Mouse (Mus musculus): Measurements from ENCODE around the gene Cdca5. TPM values are rescaled to one million over a fixed set of nuclear protein-coding genes. Genes with fewer than 3 reads are reported as not detected.
A peak's percentile ranks its signal among the peaks of the same experiment; 100 is the strongest.

The Cdca5 gene
- polyA plus RNA-seq, 1 experiment from 2014 or later: 60.5 TPM

DNA sequence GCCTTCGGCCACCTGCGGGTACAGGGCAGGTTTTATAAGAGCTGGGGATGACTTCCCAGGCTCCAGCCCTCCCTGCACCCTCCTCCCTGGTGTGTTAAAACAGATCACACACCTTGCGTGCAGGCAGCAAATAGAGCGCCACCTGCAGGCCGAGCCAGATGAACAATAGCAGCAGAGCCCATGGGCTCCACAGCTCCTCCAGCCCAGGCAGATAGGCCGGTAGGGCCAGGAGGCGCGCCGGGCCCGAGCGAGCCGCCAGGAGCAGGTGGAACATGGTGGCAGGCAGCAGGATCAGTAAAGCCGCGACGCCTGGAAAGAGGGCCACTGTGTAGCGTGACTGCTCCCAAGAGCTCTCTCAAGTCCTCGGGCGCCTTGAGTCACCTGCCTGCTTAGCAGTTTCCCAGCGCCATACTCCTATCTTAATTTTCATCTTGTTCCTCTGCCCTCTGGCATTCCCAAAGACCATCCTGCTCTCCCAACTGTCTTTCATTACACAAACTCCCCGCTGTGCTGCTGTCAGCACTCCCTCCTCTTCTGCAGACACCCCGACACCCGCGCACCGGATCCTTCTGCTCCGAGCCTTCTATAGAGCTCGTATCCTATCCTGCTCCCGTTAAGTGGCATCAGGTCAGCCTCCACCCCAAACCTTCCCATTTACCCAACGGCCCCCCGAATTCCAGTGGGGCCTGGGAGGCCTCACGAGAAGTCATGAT is 17.6 kb upstream of the Cdca5 start:
- Histone ChIP-seq H3K9ac (ENCODE audit: low read length) (peak overlapping the region; percentile 57), H3K4me2 (ENCODE audit: low read depth, severe bottlenecking) (peak overlapping the region; percentile 96), H3K4me1 (ENCODE audit: control insufficient read depth, insufficient read depth, low read length) (peaks cover 21% of the 10 kb centered on the region), H3K4me3 (ENCODE audit: low read depth, low read length) (peak overlapping the region; percentile 54), H3K27me3 (ENCODE audit: control insufficient read depth, insufficient read depth, low read length) (no peaks in the 10 kb centered on the region), H3K9me3 (ENCODE audit: control insufficient read depth, low read length) (no peaks in the 10 kb centered on the region), H3K36me3 (ENCODE audit: control insufficient read depth, insufficient read depth, low read length) (peaks cover 12% of the 10 kb centered on the region; the same call in 1 of the 2 replicates), H3K27ac (replicated peaks; ENCODE audit: low read depth, low read length) (peak overlapping the region; percentile 75; the same call in 1 of the 2 replicates)
- ATAC-seq (ENCODE audit: insufficient number of reproducible peaks, low FRiP score, low TSS enrichment, low read depth) (peak; percentile 58), DNase-seq (ENCODE audit: low spot score) (peak; percentile 92)
- WGBS: 1% methylated on average over 30 of the region's 30 CpGs

DNA sequence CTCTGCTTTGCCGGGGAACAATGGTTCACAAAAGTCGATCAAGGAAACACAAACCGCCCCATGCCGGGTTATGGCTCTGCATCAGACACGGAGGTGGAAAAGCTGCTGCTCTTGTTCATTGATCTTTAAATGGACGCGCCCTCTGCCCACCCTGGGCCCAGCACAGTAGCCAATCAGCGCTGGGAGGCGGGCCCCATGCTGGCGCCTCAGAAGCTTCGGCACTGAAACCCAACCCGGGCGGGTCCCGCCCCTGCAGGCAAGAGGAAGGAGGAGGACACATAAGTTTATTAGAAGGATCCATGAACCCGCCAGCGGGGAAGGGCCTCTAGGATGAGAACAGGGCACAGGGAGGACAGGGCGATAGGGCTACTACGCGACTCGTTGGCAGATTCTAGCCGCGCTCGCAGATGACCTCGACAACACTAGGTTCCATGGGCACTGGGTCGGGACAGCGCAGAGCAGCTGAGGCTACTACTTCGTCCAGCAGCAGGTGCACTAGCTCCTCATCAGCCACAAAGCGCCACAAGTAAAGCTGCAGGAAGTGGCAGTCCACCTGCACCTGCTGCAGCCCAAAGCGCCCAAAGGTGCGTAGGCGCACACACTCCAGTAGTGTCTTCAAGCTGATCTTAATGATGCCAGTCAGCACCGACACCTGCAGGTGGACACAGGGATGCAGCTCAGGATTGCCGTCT is 16.9 kb upstream of the Cdca5 start, which contains the start of gene Tm7sf2:
Gene Tm7sf2, minus strand, starts transcription at position 650 of the 692 bp plus-strand sequence.
- Histone ChIP-seq H3K9me3 (ENCODE audit: control insufficient read depth, low read length) (no peaks in the 10 kb centered on the region), H3K4me1 (ENCODE audit: control insufficient read depth, insufficient read depth, low read length) (peaks cover 14% of the 10 kb centered on the region; the same call in 1 of the 2 replicates), H3K4me3 (ENCODE audit: low read depth, low read length) (peak within 1 kb of the TSS; percentile 54), H3K9ac (ENCODE audit: low read length) (peak within 1 kb of the TSS; percentile 57), H3K27me3 (ENCODE audit: control insufficient read depth, insufficient read depth, low read length) (no peaks in the 10 kb centered on the region), H3K27ac (replicated peaks; ENCODE audit: low read depth, low read length) (peak within 1 kb of the TSS; percentile 75; the same call in 1 of the 2 replicates), H3K4me2 (ENCODE audit: low read depth, severe bottlenecking) (peak within 1 kb of the TSS; percentile 96), H3K36me3 (ENCODE audit: control insufficient read depth, insufficient read depth, low read length) (peaks cover 12% of the 10 kb centered on the region; the same call in 1 of the 2 replicates)
- 10% methylated on average over 33 of the region's 33 CpGs for WGBS
- peak; percentile 90 for DNase-seq (ENCODE audit: low spot score)
- ATAC-seq (ENCODE audit: insufficient number of reproducible peaks, low FRiP score, low TSS enrichment, low read depth): peak; percentile 89

- Histone ChIP-seq H3K27ac (replicated peaks; ENCODE audit: low read depth, low read length) (no peak overlapping the region), H3K36me3 (ENCODE audit: control insufficient read depth, insufficient read depth, low read length) (peaks cover 12% of the 10 kb centered on the region; the same call in 1 of the 2 replicates), H3K4me2 (ENCODE audit: low read depth, severe bottlenecking) (no peak overlapping the region), H3K4me3 (ENCODE audit: low read depth, low read length) (no peak overlapping the region), H3K9ac (ENCODE audit: low read length) (no peak overlapping the region), H3K9me3 (ENCODE audit: control insufficient read depth, low read length) (no peaks in the 10 kb centered on the region), H3K27me3 (ENCODE audit: control insufficient read depth, insufficient read depth, low read length) (no peaks in the 10 kb centered on the region), H3K4me1 (ENCODE audit: control insufficient read depth, insufficient read depth, low read length) (peaks cover 14% of the 10 kb centered on the region; the same call in 1 of the 2 replicates)
- DNase-seq (ENCODE audit: low spot score) (no peak), ATAC-seq (ENCODE audit: insufficient number of reproducible peaks, low FRiP score, low TSS enrichment, low read depth) (no peak)
- WGBS: 88% methylated on average over 4 of the region's 4 CpGs
Observed at GRCm38 (mm10) chr19:6068951-6069350, 15.8 kb upstream of the Cdca5 start.

DNA sequence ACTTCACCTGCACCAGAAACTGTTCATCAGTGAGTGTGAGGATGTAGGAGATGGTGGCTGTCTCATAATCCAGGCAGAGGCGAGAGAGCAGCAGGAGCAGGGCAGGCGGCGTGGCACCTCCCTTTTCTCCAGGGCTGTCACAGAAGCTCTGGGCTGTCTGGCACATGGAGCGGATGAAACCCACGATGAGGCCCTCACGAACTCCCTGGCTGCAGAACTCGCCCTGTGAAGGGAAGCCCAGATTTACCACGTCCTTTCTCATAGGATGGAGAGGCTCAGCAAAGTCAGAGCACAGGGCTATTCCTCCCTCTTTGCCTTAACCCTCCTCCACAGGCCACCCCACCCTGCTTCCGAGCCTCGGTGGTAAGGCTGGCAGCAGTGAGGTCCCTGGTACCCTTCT is 14.9 kb upstream of the Cdca5 start:
- no peak overlapping the region for H3K9ac ChIP-seq (ENCODE audit: low read length)
- no peak overlapping the region for H3K27ac ChIP-seq (replicated peaks; ENCODE audit: low read depth, low read length)
- H3K4me1 ChIP-seq (ENCODE audit: control insufficient read depth, insufficient read depth, low read length): peaks cover 14% of the 10 kb centered on the region; the same call in 1 of the 2 replicates
- H3K36me3 ChIP-seq (ENCODE audit: control insufficient read depth, insufficient read depth, low read length): peaks cover 14% of the 10 kb centered on the region; the same call in 1 of the 2 replicates
- ATAC-seq (ENCODE audit: insufficient number of reproducible peaks, low FRiP score, low TSS enrichment, low read depth): no peak
- H3K27me3 ChIP-seq (ENCODE audit: control insufficient read depth, insufficient read depth, low read length): no peaks in the 10 kb centered on the region
- 92% methylated on average over 10 of the region's 10 CpGs for WGBS
- no peaks in the 10 kb centered on the region for H3K9me3 ChIP-seq (ENCODE audit: control insufficient read depth, low read length)
- no peak overlapping the region for H3K4me3 ChIP-seq (ENCODE audit: low read depth, low read length)
- no peak overlapping the region for H3K4me2 ChIP-seq (ENCODE audit: low read depth, severe bottlenecking)
- no peak for DNase-seq (ENCODE audit: low spot score)

DNA sequence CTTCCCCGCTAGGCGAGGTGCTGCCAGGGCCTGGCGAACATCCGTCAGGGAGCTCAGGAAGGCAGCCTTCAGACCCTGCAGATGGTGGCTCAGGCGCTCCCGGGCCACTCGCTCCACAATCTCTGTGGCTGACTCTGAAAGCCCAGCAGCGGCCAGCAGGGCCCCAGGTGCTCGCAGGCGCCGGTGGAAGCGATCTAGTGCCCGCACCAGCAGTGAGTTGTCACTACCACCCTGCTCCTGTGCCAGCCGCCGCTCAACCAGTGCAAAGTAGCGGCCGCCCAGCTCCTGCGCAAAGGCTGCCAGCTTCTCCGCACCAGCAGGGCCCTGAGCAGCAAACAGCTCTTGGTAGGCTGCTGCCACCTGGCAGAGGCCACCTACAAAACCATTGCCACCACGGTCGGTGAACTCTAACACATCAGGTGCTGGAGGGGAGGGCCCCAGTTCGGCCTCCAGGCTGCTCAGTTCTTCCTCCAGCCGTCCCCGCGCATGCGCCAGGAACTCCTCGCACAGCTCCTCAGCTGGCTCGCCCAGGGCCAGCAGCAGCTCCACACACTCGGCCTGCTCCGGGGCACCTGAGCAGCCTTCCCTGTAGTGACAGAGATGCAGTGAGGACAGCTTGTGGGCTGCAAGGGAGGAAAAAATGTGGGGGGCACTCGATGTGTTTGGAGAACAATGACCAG is 14.1 kb upstream of the Cdca5 start:
- Histone ChIP-seq H3K9me3 (ENCODE audit: control insufficient read depth, low read length) (no peaks in the 10 kb centered on the region), H3K27ac (replicated peaks; ENCODE audit: low read depth, low read length) (no peak overlapping the region)
- no peak for ATAC-seq (ENCODE audit: insufficient number of reproducible peaks, low FRiP score, low TSS enrichment, low read depth)

GRCm38 (mm10) chr19:6071261-6071660 is 13.5 kb upstream of the Cdca5 start:
- Histone ChIP-seq H3K9me3 (ENCODE audit: control insufficient read depth, low read length) (no peaks in the 10 kb centered on the region), H3K4me3 (ENCODE audit: low read depth, low read length) (0 out of 2 replicates have a peak overlapping the region, but pooled peaks have one; percentile 1), H3K4me1 (ENCODE audit: control insufficient read depth, insufficient read depth, low read length) (peaks cover 14% of the 10 kb centered on the region; the same call in 1 of the 2 replicates), H3K36me3 (ENCODE audit: control insufficient read depth, insufficient read depth, low read length) (peaks cover 16% of the 10 kb centered on the region; the same call in 1 of the 2 replicates), H3K4me2 (ENCODE audit: low read depth, severe bottlenecking) (no peak overlapping the region), H3K27ac (replicated peaks; ENCODE audit: low read depth, low read length) (no peak overlapping the region), H3K27me3 (ENCODE audit: control insufficient read depth, insufficient read depth, low read length) (no peaks in the 10 kb centered on the region), H3K9ac (ENCODE audit: low read length) (no peak overlapping the region)
- WGBS: 94% methylated on average over 19 of the region's 19 CpGs
- ATAC-seq (ENCODE audit: insufficient number of reproducible peaks, low FRiP score, low TSS enrichment, low read depth): no peak
- no peak for DNase-seq (ENCODE audit: low spot score)

More for the DNA sequence above, 14.1 kb upstream of the Cdca5 start:
- no peak overlapping the region for H3K4me2 ChIP-seq (ENCODE audit: low read depth, severe bottlenecking)
- H3K27me3 ChIP-seq (ENCODE audit: control insufficient read depth, insufficient read depth, low read length): no peaks in the 10 kb centered on the region
- no peak for DNase-seq (ENCODE audit: low spot score)
- H3K36me3 ChIP-seq (ENCODE audit: control insufficient read depth, insufficient read depth, low read length): peaks cover 16% of the 10 kb centered on the region; the same call in 1 of the 2 replicates
- H3K4me3 ChIP-seq (ENCODE audit: low read depth, low read length): no peak overlapping the region
- H3K9ac ChIP-seq (ENCODE audit: low read length): no peak overlapping the region
- WGBS: 89% methylated on average over 31 of the region's 31 CpGs
- peaks cover 14% of the 10 kb centered on the region; the same call in 1 of the 2 replicates for H3K4me1 ChIP-seq (ENCODE audit: control insufficient read depth, insufficient read depth, low read length)

GRCm38 (mm10) chr19:6073889-6074288 is 10.9 kb upstream of the Cdca5 start:
- no peak overlapping the region for H3K27ac ChIP-seq (replicated peaks; ENCODE audit: low read depth, low read length)
- H3K4me1 ChIP-seq (ENCODE audit: control insufficient read depth, insufficient read depth, low read length): no peaks in the 10 kb centered on the region
- H3K4me3 ChIP-seq (ENCODE audit: low read depth, low read length): no peak overlapping the region
- DNase-seq (ENCODE audit: low spot score): no peak
- H3K4me2 ChIP-seq (ENCODE audit: low read depth, severe bottlenecking): no peak overlapping the region
- no peaks in the 10 kb centered on the region for H3K9me3 ChIP-seq (ENCODE audit: control insufficient read depth, low read length)
- ATAC-seq (ENCODE audit: insufficient number of reproducible peaks, low FRiP score, low TSS enrichment, low read depth): no peak
- H3K27me3 ChIP-seq (ENCODE audit: control insufficient read depth, insufficient read depth, low read length): no peaks in the 10 kb centered on the region
- H3K36me3 ChIP-seq (ENCODE audit: control insufficient read depth, insufficient read depth, low read length): peaks cover 15% of the 10 kb centered on the region; the same call in 1 of the 2 replicates
- WGBS: 91% methylated on average over 5 of the region's 5 CpGs
- no peak overlapping the region for H3K9ac ChIP-seq (ENCODE audit: low read length)

Data from limb, embryonic 11.5 days (tissue).